Mouse (Mus musculus) left cerebral cortex, adult 9 months (tissue): ENCODE measurements around the gene Abl1.

Experiments used
- DNase-seq, 2 experiments: peaks; one replicate each; pipeline ENCODE4 v3.0.0; 2022; ENCODE audit warnings: low spot score in 2 of 2

The Abl1 gene

DNA sequence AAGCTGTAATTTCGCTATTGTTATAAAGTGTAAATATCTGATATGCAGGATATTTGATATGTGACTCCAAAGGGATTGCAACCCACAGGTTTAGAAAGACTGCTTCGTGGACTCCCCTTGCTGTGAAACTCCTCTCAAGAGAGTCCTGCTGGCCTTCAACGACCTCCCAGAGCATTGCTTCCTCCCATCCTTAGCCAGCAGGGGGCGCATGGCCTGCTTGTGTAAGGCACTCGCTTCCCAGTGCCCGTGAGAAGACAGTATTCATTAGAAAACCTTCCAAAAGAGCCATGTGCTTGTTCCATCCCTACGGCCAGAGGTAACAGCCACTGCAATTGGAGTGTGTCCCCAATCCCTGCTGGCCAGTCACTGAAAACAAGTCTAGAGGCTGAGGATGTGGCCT lies 98.9 kb downstream of the Abl1 start:
- DNase-seq = peak in 1 of 2 experiments; percentile 80

DNA sequence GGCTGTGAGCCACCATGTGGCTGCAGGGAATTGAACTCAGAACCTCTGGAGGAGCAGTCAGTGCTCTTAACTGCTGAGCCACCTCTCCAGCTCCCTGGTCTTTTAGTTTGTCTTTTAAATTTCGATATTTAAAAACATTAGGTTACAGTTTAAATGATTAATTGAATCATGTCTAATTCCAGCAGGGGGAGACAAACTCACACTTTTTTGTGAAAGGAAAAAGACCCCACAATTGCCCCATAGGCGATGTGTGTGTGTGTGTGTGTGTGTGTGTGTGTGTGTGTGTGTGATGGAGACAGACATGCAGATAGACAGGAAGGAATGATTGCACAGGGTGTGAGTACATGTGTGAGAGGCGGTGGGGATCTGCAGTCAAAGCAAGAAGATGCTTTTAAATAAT lies 100.1 kb downstream of the Abl1 start:
- no peak for DNase-seq

DNA sequence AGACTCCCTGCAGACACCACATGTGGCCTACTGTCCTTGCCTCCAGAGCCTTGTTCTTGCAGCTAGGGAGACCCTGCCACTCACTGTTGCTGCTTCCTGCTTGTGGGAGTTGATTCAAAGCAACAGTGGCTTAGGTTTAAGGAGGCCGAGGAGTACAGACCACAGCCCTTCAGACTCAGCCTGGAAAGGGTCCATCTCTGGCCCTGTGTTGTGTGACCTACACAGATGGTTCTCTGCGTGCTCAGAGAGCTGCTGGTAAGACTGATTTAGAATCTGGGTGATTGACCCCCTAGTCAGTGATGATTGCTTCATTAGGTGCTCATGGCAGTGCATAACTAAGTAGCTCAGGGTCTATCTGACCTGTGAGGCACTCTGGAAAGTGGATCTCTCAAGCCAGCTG lies 101.0 kb downstream of the Abl1 start:
- DNase-seq = no peak

DNA sequence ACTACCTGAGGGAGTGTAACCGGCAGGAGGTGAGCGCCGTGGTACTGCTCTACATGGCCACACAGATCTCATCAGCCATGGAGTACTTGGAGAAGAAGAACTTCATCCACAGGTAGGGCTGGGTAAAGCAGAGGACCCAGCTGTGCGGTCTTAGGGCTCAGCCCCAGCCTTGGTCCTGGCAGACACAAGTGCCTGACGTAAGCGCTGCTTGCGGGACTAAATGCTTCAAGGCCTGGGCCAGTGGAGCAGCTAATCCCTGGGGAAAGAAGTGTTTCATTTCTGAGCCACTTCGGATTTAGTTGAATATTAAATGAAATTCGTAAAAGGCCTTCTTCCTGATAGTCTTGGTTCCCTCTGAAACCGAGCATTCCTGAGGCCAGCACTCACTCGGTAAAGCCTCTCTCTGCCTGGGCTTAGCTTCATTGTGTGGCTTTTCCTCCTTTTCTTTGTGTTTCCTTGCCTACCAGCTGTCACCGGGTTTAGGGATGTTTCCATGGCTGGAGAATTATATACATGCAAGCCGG lies 102.6 kb downstream of the Abl1 start:
- no peak for DNase-seq

DNA sequence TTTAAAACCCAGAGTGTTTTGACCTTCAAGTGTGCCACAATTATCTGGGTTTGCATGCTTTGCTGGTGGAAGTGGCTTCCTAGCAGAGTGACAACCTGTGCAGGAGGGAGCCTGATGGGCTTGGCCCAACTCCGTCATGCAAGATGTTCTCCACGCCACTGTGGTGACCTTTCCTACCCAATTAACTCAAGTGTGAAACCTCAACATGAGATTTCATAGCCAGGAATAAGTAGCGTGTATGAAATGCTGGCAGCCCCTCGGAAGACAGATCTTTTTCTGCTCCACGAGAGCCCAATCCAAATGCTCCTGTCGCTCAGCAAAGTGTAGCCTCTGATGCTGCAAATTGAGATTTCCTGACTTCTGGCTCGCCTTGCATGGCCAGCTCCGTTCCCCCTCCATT lies 103.1 kb downstream of the Abl1 start:
- DNase-seq = no peak

DNA sequence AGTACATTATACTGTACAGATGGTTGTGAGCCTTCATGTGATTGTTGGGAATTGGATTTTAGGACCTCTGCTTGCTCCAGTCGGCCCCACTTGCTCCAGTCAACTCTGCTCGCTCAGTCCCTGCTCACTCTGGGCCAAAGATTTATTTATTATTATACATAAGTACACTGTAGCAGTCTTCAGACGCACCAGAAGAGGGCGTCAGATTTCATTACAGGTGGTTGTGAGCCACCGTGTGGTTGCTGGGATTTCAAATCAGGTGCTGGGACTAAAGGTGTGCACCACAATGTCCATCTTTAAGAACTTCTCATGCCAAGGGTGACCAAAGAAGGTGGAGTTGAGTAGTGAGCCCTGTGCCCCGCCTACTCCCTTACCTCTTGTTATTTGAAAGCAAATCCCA lies 104.4 kb downstream of the Abl1 start:
- no peak for DNase-seq

DNA sequence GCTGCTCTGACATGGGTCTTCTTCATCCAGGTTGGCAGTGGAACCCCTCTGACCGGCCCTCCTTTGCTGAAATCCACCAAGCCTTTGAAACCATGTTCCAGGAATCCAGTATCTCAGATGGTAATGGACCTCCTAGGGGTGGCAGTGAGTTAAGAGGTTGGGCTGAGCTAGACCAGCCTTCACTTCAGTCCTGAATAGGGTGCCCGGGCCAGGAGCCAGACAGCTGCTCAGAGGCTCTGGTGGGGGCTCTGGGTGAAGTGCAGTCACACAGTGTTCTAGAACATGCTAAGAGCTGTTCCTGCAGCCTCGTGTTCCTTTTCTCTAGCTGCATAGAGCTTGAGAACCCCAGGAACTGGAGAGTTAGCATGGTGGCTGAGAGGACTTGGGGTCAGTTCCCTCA lies 108.8 kb downstream of the Abl1 start:
- no peak for DNase-seq

DNA sequence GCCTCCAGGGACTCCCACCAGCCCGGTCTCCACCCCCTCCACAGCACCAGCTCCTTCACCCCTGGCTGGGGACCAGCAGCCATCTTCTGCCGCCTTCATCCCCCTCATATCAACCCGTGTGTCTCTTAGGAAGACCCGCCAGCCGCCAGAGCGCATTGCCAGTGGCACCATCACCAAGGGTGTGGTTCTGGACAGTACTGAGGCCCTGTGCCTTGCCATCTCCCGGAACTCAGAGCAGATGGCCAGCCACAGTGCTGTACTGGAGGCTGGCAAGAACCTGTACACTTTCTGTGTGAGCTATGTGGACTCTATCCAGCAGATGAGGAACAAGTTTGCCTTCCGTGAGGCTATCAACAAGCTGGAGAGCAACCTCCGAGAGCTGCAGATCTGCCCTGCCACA lies 113.2 kb downstream of the Abl1 start:
- DNase-seq = no peak

DNA sequence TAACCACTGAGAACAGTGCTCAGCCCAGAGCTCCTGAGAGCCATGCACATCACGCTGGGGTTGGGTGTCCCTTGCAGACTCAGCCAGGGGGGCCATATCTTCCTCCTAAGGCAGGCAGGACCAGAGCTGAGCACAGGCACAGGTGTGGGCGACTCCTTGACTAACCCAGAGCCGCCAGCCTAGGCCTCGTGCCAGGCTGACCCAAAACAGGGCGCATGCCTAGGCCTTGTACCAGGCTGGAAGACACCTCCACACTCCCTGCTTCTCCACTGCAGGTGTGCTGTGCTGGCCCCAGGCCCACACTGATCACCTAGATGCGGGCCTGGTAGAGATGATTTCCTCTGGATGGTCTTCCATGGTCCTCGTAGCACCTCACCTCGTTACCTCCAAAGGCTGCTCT lies 114.6 kb downstream of the Abl1 start:
- DNase-seq = no peak

DNA sequence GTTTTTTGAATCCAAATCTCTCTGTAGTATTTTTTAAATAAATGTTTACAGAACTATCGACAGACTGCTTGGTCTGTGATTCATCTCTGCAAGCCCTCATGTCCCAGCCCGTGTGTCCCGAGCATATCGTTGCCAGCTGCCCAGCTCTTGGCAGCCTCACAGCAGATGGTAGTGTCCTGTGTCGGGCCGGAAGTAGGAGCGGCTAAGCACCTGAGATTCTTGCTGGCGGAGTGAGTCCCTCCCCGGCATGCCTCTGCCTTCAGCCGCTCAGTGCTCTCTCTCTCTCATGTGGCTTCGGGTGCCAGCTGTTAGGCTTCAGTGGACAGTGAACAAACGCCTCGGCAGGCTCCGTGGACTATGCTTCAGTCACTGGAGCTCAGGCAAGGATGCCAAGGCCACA lies 115.3 kb downstream of the Abl1 start:
- no peak for DNase-seq

DNA sequence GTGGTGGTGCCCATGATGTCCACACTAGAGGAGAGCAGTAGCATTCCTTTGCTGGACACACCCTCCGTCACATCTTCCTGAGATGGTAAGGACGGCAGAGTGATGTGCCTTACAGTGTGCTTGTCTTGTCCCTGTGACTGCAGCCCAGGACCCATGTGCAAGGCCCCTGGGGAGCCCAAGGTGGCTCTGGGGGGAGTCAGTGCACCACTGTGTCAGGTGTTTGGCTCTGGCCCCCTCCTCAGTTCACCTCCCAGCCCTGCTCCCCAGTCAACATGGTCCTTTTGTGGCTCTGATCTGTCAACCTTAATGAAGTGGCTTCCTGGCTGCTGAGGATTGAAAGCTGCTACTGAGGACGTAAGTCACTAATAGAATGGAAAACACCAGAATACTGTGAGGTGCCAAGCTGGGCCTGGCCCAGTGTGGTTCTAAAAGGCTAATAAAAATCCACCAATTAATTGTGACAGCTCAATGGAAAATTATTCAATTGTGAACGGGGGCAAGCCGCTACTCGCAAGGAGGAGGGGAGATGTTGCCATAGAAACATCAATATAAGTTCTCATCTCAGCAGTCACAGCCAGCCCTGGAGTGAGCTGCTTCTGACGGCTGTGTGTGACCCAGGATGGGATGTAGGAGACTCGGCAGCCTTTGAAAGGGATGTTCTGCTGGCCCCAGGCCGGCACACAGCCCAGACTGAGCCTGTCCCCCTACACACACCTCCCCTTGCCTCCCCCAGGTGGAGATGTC lies 118.6 kb downstream of the Abl1 start:
- DNase-seq = no peak

DNA sequence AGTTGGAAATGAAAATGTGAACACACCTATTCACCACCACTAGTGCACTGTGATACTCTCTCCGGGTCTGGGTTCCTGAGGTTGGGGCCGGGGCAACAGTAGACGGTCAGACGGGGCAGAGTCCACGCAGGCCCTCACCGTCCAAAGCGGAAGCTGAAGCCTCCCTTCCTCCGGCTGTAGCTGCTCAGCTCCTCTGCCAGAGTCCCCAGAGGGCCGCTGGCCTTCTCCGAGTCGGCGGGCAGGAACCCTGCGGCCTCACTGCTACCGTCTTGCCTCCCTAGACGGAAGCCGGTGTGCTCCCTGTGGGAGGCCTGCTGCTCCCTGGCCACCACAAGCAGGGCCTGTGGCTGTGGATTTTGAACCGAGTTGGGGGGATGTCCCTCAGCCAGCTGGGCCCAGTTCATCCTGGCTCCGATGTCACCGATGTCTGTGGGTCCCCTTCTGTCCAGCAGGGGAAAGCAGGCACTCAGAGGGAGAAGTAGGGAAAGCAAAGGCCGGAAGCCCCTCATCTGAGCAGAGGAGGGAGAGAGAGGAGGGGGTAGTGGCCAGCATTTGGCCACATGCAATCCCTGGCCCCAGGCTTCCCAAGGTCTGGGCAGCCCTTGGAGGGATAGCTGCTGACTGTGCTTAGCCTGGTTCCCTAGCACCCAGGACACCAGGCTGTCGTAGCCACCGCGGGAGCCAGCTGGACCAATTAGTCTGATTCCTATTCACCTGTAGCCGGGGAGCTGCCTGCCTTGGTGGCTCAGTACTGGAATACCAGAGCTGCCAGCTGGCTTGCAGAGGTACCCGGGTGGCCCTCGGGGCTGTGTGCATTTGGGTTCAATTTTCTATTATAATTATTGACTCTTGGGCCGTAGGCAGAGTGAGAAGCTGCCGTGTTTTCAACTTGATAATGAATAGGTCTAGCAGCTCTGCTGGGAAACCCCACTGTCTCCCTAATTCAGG lies 120.5 kb downstream of the Abl1 start:
- no peak for DNase-seq

DNA sequence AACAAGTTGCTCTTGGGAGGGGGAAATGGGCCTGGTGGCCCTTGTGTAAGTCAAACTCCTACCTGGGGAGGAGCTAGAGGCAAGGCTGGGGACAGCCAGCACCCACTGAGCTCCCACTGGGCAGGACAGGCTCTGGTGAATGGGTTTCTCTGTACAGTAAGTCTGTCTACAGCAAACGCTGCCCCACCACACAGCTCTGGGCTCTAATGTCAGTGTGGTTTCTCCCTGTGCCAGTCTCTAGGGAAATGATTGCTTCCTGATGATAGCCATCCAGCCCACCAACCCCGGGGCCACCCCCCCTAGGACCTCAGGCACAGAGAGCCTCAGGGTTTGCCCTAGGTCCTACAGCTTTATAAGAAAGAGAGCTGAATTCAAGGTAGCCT lies 121.2 kb downstream of the Abl1 start:
- no peak for DNase-seq

DNA sequence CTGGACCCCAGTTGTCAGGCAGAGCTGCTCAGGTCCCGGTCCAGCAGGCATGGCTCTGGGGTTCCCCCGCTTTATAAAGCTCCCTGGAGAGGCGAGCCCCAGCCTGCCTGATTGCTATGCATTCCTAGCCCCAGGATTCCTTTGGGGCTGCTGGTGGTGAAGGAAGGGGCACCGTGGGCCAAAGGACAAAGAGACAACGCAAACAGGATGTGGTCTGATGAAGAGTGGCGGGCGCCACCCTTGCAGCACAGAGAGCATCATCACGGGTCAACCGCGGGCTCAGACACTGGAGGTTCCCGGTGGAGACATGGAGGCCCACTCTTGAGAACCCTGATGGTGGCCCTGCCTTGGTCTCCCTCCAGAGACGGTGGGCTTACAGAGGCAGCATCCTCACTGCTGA lies 122.3 kb downstream of the Abl1 start, which contains the start of gene Qrfp:
Gene Qrfp, minus strand, starts transcription at position 137 of the 400 bp plus-strand sequence.
- no peak for DNase-seq

DNA sequence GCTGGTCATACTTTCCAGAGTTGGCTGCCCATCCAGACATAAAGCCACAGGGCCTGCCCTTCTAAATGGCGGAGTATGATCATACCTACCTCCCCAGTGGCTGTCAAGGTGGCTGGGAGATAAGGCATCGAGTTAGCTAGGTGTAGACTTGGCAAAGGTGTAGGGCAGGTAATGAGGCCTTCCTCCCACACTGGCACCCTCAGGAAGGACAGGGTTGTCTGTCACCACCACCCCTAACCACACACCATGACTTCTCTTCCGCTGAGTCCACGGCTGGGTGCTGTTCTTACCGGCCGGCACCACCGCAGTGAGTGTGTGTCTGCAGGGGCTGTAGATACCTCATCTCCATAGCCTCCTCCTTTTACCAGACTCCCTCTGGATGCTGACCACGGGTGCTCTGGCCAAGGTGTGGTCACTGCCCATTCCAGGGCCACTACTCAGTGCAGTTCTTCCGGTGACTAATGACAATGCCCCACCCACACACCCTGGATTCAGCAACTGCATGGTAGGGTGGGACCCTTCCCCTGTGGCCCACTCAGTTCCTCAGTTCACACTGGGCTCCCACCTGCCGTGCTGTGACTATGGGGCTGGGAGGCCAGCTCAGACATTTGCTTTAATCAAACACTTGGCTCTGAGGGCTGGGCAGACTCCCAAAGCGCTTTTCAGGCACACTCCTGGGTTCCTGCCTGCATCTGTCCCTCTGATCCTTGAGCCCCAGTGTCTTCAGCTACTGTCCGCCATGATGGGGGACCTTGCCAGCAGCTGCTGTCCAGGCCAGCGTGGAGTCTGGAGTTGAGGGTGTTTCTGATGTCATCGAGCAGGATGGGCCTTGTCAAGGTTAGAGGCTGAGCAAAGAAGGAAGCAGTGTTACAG lies 123.1 kb downstream of the Abl1 start:
- no peak for DNase-seq

DNA sequence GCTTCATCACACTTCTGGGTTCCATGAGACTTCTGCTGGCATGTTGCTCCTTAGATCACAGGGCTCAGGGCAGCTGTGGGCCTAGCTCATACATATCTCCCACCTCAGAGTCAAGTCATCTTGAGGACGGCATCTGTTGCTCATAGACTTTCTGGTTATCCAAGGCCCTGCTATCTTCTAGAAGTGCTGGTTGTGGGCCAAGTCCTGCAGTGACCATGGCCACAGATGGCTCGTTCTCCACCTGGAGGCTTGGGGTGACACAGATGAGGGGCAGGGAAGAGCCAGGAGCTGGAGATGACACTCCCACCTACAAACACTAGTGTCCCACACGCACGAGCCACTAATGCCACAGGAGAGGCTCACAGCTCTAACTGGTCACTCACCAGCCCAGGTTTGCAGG lies 125.5 kb downstream of the Abl1 start:
- no peak for DNase-seq

DNA sequence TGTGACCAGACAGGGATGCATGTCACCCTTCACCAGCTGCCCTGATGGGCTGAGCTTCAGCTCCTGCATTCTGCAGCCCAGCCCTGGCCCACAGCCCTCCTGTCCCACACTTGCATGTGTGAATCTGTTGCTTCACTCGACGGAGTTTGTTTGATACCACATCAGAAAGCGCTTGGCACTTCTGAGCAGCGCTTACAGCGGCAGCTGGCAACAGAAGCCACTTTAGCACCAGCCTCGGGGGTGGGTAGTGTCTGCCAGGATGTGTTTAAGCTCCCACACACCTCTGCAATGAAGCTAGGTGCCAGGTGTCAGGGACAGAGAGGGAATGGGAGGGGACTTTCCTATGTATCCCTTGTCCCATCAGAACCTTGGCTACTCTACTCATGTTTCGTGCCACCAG lies 126.5 kb downstream of the Abl1 start:
- peak; percentile 37 to 67 for DNase-seq

DNA sequence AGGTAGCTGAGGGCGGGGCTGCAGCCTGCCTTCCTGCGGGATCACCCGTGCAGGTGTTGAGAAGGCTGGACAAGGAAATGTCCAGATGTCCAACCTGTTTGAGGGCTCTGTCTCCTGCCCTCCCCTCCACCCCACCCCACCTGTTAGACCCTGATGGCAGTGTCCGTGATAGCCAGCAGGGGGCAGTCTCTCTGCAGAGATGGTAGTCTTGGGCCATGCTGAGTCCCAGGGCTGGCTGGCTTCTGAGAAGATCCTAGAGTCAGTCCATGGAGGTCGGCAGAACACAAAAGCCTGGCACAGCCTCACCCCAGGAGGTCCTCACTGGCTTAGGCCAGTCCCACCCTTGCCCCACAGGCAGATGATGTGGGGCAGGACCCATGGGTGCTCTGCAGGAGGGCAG lies 127.2 kb downstream of the Abl1 start:
- peak in 1 of 2 experiments; percentile 66 for DNase-seq

DNA sequence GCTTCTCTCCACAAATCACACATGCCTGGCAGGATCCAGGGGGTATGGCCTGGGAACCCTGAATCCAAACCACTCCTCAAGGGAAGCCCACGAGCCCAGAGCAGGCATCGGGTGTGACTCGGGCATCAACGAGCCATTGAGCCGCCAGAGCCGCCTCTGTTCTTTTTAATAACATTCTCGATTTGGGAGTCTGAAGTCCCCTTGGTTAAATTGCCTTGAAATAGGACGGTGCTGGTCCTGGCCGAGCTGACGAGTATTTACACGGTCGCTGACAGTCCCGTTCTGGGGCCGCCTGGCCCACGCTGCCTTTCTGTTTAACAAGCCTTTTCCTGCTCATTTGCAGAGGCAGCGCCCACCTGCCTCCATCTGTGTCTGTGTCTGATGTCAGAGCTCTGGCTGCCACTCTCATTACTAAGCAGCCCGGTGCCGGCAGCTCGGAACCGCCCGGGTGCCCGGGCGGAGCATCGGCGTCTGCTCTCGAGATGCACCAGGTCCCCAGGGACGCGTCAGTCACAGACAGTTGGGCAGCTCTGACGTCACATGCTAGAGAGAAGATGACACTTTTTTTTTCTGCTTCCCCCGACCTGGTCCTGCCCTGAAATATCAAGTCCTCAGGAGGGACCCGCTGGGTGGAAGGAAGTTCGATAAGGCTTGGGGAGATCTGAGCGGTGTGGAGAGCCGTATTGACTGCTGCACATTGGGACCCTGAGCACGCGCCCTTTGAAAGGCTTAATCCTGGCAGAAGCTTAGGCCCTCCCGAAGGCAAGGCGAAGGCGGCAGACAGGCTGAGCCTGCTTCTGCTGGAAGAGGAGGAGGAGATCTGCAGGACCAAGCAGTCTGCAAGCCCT lies 134.6 kb downstream of the Abl1 start:
- DNase-seq = peak; percentile 25 to 84

DNA sequence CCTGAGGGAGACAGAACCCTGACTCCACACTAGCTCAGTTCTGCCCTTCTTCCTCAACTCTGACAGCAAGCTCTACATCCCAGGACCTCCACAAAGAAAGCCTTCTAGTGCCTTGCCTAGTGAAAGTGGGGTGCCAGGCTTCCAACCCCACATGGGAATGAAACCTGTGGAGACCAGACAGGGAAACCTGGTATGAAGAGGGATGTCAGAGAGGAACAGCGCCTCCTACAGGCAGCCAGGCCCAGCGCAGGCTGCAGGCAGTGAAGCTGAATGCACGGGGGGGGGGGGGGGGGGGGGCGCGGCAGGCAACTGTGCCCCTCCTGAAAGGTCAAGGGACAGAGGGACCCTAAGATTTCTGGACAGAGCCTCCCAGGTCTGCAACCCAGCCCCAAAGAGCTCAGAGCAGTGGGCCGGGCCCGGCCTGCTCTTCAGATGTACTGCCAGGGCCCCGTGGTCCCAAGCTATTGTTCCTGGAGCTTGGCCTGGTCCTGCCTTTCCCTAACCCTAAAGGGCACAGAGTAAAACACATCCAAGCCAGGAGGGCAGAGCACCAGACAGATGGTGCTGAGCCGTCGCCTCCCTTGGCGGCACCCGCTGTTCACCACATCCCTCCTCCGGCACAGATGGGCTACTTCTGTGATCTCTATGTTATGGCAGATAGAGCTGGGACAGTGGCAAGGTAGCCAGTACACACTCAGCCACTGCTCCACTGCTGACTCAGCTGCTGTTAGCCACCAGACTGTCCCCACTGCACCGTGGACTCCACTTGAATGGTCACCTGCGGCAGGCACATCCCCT lies 136.0 kb downstream of the Abl1 start:
- DNase-seq = peak in 1 of 2 experiments; percentile 32
